Mouse (Mus musculus): ENCODE measurements around the gene Hand1. TPM values are rescaled to one million over a fixed set of nuclear protein-coding genes. Genes with fewer than 3 reads are reported as not detected.
A peak's percentile ranks its signal among the peaks of the same experiment; 100 is the strongest.

Hand1 gene
- polyA plus RNA-seq (2015; fragmentation: Nextera tagmentation; extraction: Ambion mirVana): 0.13 TPM in 1 of 2 replicates, not detected in the other

DNA sequence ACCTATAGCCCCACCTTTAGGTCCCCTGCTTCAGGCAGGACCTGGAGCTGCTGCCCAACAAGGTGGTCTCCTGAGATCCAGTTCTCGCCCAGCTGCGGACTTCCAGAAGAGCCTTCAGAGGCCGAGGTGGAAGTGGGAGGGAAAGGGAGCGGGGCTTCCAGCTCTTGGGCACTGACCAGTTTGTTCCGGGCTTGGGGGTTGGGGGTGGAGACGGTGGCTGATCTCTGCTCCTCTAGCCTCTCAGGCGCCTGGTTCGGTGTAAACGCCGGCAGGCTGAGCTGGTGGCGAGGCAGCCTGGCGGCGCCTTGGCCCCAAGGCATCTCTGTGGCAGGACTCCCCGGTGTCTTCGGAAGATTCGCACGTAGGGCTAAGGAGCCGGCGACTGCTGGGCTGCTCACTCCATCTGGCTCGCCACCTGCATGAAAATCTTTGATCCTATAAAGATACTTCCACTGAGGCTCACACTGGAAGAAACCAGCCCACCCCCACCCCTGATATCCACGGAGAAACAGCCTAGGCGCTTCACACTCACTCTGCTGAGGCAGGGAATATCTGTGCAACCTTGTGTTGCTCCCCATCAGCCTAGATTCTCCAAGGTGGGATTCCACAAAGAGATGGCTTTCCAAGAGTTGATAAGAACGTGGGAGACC, at the start of gene Hand1:
Gene Hand1, minus strand, starts transcription at position 267 of the 650 bp plus-strand sequence.
- Histone ChIP-seq H3K4me2 (ENCODE audit: low read length) (no peak within 1 kb of the TSS), H3K27ac (no peak within 1 kb of the TSS), H3K4me1 (replicated peaks; ENCODE audit: insufficient read depth, low read length) (peaks cover 20% of the 10 kb centered on the region), H3K27me3 (ENCODE audit: insufficient read depth, low read length) (peaks cover 95% of the 10 kb centered on the region), H3K36me3 (ENCODE audit: insufficient read depth, low read length) (no peaks in the 10 kb centered on the region), H3K9me3 (replicated peaks; ENCODE audit: low read length) (no peaks in the 10 kb centered on the region), H3K9ac (ENCODE audit: low read depth, low read length) (no peak within 1 kb of the TSS), H3K4me3 (replicated peaks; ENCODE audit: low read depth, low read length) (no peak within 1 kb of the TSS)
- DNase-seq (ENCODE audit: low spot score): no peak
- TF ChIP-seq CTCF (IDR thresholded peaks at IDR 0.05; ENCODE audit: low read depth): no peak
- 13% methylated on average over 23 of the region's 23 CpGs for WGBS
- ATAC-seq (replicated peaks; ENCODE audit: low FRiP score, low read depth): no peak

DNA sequence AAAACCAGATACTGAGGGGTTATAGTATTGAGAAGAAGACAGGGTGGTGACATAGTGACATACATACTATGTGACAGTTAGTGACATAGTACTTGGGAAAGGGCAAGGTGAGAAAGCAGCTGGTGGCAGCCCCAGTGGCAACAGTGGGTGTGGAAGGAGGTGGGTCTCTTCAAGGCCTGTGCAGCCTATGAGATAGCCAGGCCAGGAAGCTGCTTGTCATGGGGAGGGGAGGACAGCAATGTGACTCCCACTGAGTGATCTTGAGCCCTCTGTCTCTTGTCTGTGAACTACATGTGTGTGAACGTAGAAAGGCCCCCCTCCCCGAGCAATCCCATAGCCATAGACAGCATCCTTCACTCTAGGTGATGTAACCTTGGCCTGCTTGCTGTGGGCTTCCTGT, 43.5 kb upstream of the Hand1 start:
- 90% methylated on average over 2 of the region's 2 CpGs for WGBS
- Histone ChIP-seq H3K4me3 (replicated peaks; ENCODE audit: low read depth, low read length) (no peak overlapping the region), H3K36me3 (ENCODE audit: insufficient read depth, low read length) (no peaks in the 10 kb centered on the region), H3K9me3 (replicated peaks; ENCODE audit: low read length) (no peaks in the 10 kb centered on the region), H3K4me2 (ENCODE audit: low read length) (no peak overlapping the region), H3K9ac (ENCODE audit: low read depth, low read length) (no peak overlapping the region), H3K27me3 (ENCODE audit: insufficient read depth, low read length) (no peaks in the 10 kb centered on the region), H3K4me1 (replicated peaks; ENCODE audit: insufficient read depth, low read length) (no peaks in the 10 kb centered on the region), H3K27ac (no peak overlapping the region)
- no peak for ATAC-seq (replicated peaks; ENCODE audit: low FRiP score, low read depth)
- TF ChIP-seq CTCF (IDR thresholded peaks at IDR 0.05; ENCODE audit: low read depth): no peak
- DNase-seq (ENCODE audit: low spot score): no peak

DNA sequence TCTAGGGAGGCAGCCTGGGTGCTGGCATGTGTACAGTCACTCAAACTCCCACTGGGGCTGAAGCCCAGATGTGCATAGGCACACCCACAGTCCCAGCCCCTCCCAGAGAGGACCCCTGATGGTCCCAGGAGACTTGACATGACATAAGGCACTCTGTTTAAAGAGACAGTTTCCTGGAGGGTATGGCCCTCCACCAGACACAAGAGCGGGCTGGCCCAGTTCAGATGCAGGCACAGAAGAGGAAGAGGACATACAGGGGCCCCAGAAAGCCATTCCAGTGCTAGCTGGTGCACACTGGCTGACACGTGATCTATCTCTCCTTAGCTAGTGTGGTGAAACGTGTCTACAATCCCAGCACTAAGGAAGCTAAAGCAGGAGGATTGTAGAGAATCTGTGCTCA, 40.4 kb upstream of the Hand1 start:
- WGBS: 54% methylated on average over 3 of the region's 3 CpGs
- Histone ChIP-seq H3K9me3 (replicated peaks; ENCODE audit: low read length) (no peaks in the 10 kb centered on the region), H3K4me1 (replicated peaks; ENCODE audit: insufficient read depth, low read length) (no peaks in the 10 kb centered on the region), H3K36me3 (ENCODE audit: insufficient read depth, low read length) (no peaks in the 10 kb centered on the region), H3K4me2 (ENCODE audit: low read length) (no peak overlapping the region), H3K27me3 (ENCODE audit: insufficient read depth, low read length) (no peaks in the 10 kb centered on the region), H3K4me3 (replicated peaks; ENCODE audit: low read depth, low read length) (no peak overlapping the region), H3K9ac (ENCODE audit: low read depth, low read length) (no peak overlapping the region), H3K27ac (no peak overlapping the region)
- DNase-seq (ENCODE audit: low spot score) (no peak), ATAC-seq (replicated peaks; ENCODE audit: low FRiP score, low read depth) (no peak)
- TF ChIP-seq CTCF (IDR thresholded peaks at IDR 0.05; ENCODE audit: low read depth): no peak

DNA sequence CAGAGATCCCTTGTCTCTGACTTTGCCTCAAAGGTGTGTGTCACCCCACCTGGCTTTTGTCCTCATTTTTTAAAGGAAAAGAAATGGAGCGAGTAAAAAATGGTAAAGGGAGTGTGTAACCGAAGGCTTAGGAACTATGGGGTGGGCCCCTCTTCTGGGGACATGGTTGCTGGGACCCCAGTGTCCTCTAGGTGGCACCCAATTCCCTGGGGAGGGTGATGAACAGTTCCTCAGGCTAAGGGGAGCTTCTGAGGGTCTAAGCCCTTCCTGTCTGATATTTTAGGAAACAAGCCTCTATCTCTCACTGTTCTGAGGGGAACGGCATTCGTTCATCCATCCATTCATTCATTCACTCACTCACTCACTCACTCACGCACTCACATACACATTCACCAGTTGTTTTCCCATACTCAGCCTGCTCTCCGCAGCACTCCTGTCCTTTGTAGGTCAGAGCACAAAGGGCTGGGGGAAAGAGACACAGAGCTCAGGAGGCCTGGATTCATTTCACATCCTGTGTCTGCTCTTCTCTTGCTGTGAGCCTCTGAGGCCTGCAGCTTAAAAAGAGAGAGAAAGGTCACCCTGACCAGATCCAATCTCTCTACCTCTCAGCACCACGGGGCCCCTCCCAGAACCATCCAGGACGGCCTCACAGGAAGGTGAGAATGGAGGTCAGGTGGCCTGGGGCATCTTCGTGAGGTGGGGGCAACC, 36.3 kb upstream of the Hand1 start:
- WGBS: 47% methylated on average over 9 of the region's 9 CpGs
- Histone ChIP-seq H3K4me1 (replicated peaks; ENCODE audit: insufficient read depth, low read length) (no peaks in the 10 kb centered on the region), H3K4me2 (ENCODE audit: low read length) (no peak overlapping the region), H3K4me3 (replicated peaks; ENCODE audit: low read depth, low read length) (no peak overlapping the region), H3K36me3 (ENCODE audit: insufficient read depth, low read length) (no peaks in the 10 kb centered on the region), H3K27me3 (ENCODE audit: insufficient read depth, low read length) (no peaks in the 10 kb centered on the region), H3K27ac (no peak overlapping the region), H3K9ac (ENCODE audit: low read depth, low read length) (no peak overlapping the region), H3K9me3 (replicated peaks; ENCODE audit: low read length) (no peaks in the 10 kb centered on the region)
- TF ChIP-seq CTCF (IDR thresholded peaks at IDR 0.05; ENCODE audit: low read depth): peak; percentile 65
- ATAC-seq (replicated peaks; ENCODE audit: low FRiP score, low read depth): no peak
- peak; percentile 25 for DNase-seq (ENCODE audit: low spot score)

DNA sequence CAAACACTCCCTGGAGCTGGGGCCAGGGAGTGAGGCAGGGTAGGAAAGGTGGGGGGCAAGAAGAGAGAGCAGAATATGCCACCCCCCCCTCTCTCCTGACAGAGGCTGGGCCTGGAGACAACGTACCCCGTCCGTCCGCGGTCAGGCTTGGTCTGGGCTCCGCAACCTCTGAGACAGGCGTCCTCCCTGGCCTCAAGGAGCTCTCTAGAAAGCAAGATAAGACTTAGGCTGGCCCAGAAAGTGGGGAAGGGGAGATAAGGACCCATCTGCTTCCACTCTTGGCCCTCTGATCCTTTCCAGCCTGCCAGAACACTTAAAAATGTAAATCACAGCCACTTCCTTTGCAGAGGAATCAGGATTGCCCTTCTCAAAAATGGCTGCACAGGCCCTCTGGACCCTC, 33.8 kb upstream of the Hand1 start:
- Histone ChIP-seq H3K27ac (no peak overlapping the region), H3K4me3 (replicated peaks; ENCODE audit: low read depth, low read length) (no peak overlapping the region), H3K9me3 (replicated peaks; ENCODE audit: low read length) (no peaks in the 10 kb centered on the region), H3K36me3 (ENCODE audit: insufficient read depth, low read length) (no peaks in the 10 kb centered on the region), H3K4me1 (replicated peaks; ENCODE audit: insufficient read depth, low read length) (no peaks in the 10 kb centered on the region), H3K9ac (ENCODE audit: low read depth, low read length) (no peak overlapping the region), H3K27me3 (ENCODE audit: insufficient read depth, low read length) (no peaks in the 10 kb centered on the region), H3K4me2 (ENCODE audit: low read length) (no peak overlapping the region)
- TF ChIP-seq CTCF (IDR thresholded peaks at IDR 0.05; ENCODE audit: low read depth): no peak
- DNase-seq (ENCODE audit: low spot score) (no peak), ATAC-seq (replicated peaks; ENCODE audit: low FRiP score, low read depth) (no peak)
- WGBS: 44% methylated on average over 7 of the region's 7 CpGs

DNA sequence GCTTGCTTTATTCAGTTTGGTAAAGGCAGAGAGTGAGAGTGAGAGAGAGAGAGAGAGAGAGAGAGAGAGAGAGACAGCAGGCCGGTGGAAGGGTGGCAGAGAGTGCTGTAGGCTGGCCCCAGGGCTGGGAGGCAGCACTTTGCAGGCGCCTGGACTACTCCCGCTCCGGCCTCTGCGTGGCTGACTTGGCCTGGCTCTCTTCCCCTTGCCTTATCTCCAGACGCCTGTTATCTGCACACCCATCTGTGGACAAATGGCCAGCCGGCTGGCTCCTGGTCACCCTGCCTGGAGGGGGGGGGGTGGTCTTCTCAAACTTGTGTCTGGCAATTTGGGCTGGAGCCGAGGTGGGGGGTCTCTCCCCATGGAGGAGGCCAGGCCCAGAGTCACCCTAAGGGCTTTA, 32.0 kb upstream of the Hand1 start:
- WGBS: 33% methylated on average over 6 of the region's 8 CpGs
- Histone ChIP-seq H3K27ac (no peak overlapping the region), H3K9me3 (replicated peaks; ENCODE audit: low read length) (no peaks in the 10 kb centered on the region), H3K9ac (ENCODE audit: low read depth, low read length) (no peak overlapping the region), H3K4me1 (replicated peaks; ENCODE audit: insufficient read depth, low read length) (no peaks in the 10 kb centered on the region), H3K36me3 (ENCODE audit: insufficient read depth, low read length) (no peaks in the 10 kb centered on the region), H3K27me3 (ENCODE audit: insufficient read depth, low read length) (no peaks in the 10 kb centered on the region), H3K4me2 (ENCODE audit: low read length) (no peak overlapping the region), H3K4me3 (replicated peaks; ENCODE audit: low read depth, low read length) (no peak overlapping the region)
- DNase-seq (ENCODE audit: low spot score) (no peak), ATAC-seq (replicated peaks; ENCODE audit: low FRiP score, low read depth) (no peak)
- TF ChIP-seq CTCF (IDR thresholded peaks at IDR 0.05; ENCODE audit: low read depth): no peak
